Mouse (Mus musculus) embryonic facial prominence, embryonic 11.5 days (tissue): ENCODE measurements around the gene Serpina9. TPM values are rescaled to one million over a fixed set of nuclear protein-coding genes. Genes with fewer than 3 reads are reported as not detected.

Experiments used
- ATAC-seq: fragments of 200-750 bp; cut with Nextera tagmentation; replicated peaks from 2 replicates; pipeline ENCODE4 v1.8.0; 2017; ENCODE audit warnings: low read depth; ENCODE audit not compliant: insufficient number of reproducible peaks, low FRiP score, low TSS enrichment
- DNase-seq: peaks from one replicate; pipeline ENCODE4 v3.0.0-alpha.2; 2015; ENCODE audit warnings: low spot score
- H3K27ac ChIP-seq: fragments of 300-500 bp; sonication (generic); replicated peaks from 2 replicates; pipeline ENCODE4 v1.5.1; 2014; ENCODE audit warnings: mild to moderate bottlenecking, low read depth, low read length, control low read depth
- H3K27me3 ChIP-seq: fragments of 300-500 bp; sonication (generic); 2 replicates; pipeline ENCODE4 v1.6.1; 2014; ENCODE audit warnings: mild to moderate bottlenecking, low read length, moderate library complexity, mixed read lengths; ENCODE audit not compliant: control insufficient read depth, insufficient read depth
- H3K36me3 ChIP-seq: fragments of 300-500 bp; sonication (generic); replicated peaks from 2 replicates; pipeline ENCODE4 v1.6.1; 2014; ENCODE audit warnings: low read depth, mild to moderate bottlenecking, low read length, moderate library complexity, mixed read lengths; ENCODE audit not compliant: control insufficient read depth, insufficient read depth
- H3K4me1 ChIP-seq: fragments of 300-500 bp; sonication (generic); 2 replicates; pipeline ENCODE4 v1.6.1; 2014; ENCODE audit warnings: low read length, mixed read lengths; ENCODE audit not compliant: control insufficient read depth, insufficient read depth
- H3K4me2 ChIP-seq: fragments of 300-500 bp; sonication (generic); 2 replicates; pipeline ENCODE4 v1.6.1; 2014; ENCODE audit warnings: low read depth, mild to moderate bottlenecking, control low read depth, low read length, moderate library complexity
- H3K4me3 ChIP-seq: fragments of 300-500 bp; sonication (generic); 2 replicates; pipeline ENCODE4 v1.5.1; 2014; ENCODE audit warnings: low read depth, low read length, control low read depth
- H3K9ac ChIP-seq: fragments of 300-500 bp; sonication (generic); replicated peaks from 2 replicates; pipeline ENCODE4 v1.6.1; 2014; ENCODE audit warnings: mild to moderate bottlenecking, control low read depth, low read length
- H3K9me3 ChIP-seq: fragments of 300-500 bp; sonication (generic); replicated peaks from 2 replicates; pipeline ENCODE4 v1.6.1; 2016; ENCODE audit warnings: mild to moderate bottlenecking, low read length, inconsistent platforms, mixed read lengths; ENCODE audit not compliant: control insufficient read depth
- WGBS: fragments of 180-500 bp; shearing (Covaris S2); extraction: QIAGEN DNeasy Blood & Tissue Kit; methylation state at CpG from one replicate; pipeline ENCODE4 v1.1.7; 2014; 5-methylcytosine and 5-hydroxymethylcytosine counted together
- polyA plus RNA-seq: library from polyadenylated mRNA; unstranded; fragments of >200 nt; fragmentation: Nextera tagmentation; extraction: Ambion mirVana; gene quantifications from 2 replicates; pipeline ENCODE4 v1.2.1, GENCODE M21; 2014

Gene Serpina9
- polyA plus RNA-seq, 1 experiment from 2014 or later = not detected

- H3K4me3 ChIP-seq = no peak overlapping the region
- H3K9me3 ChIP-seq = 0 out of 2 replicates have a peak, but pooled peaks cover 3% of the 10 kb centered on the region
- 75% methylated on average over 4 of the region's 4 CpGs for WGBS
These were observed 10.3 kb downstream of the Serpina9 start for GRCm38 (mm10) chr12:104003238-104003612.

GRCm38 (mm10) chr12:104002569-104003237, 10.9 kb downstream of the Serpina9 start:
- ATAC-seq (no peak), DNase-seq (no peak)
- no peak overlapping the region for H3K27ac ChIP-seq
- H3K36me3 ChIP-seq = no peaks in the 10 kb centered on the region
- WGBS = 88% methylated on average over 10 of the region's 10 CpGs
- H3K4me2 ChIP-seq = no peak overlapping the region
- H3K4me3 ChIP-seq = no peak overlapping the region
- no peak overlapping the region for H3K9ac ChIP-seq
- H3K4me1 ChIP-seq = no peaks in the 10 kb centered on the region
- no peaks in the 10 kb centered on the region for H3K27me3 ChIP-seq
- H3K9me3 ChIP-seq = 0 out of 2 replicates have a peak, but pooled peaks cover 3% of the 10 kb centered on the region

More at GRCm38 (mm10) chr12:104003238-104003612, 10.3 kb downstream of the Serpina9 start:
- Histone ChIP-seq H3K36me3 (no peaks in the 10 kb centered on the region), H3K4me1 (no peaks in the 10 kb centered on the region), H3K4me2 (no peak overlapping the region), H3K27me3 (no peaks in the 10 kb centered on the region), H3K9ac (no peak overlapping the region), H3K27ac (no peak overlapping the region)
- ATAC-seq (no peak), DNase-seq (no peak)

GRCm38 (mm10) chr12:104000594-104000993, 13.0 kb downstream of the Serpina9 start:
- 0 out of 2 replicates have a peak, but pooled peaks cover 3% of the 10 kb centered on the region for H3K9me3 ChIP-seq
- no peaks in the 10 kb centered on the region for H3K4me1 ChIP-seq
- ATAC-seq (no peak), DNase-seq (no peak)
- no peak overlapping the region for H3K9ac ChIP-seq
- H3K4me3 ChIP-seq = no peak overlapping the region
- 90% methylated on average over 3 of the region's 3 CpGs for WGBS
- no peak overlapping the region for H3K4me2 ChIP-seq
- H3K36me3 ChIP-seq = no peaks in the 10 kb centered on the region
- H3K27ac ChIP-seq = no peak overlapping the region
- no peaks in the 10 kb centered on the region for H3K27me3 ChIP-seq

- Histone ChIP-seq H3K4me3 (no peak overlapping the region), H3K36me3 (no peaks in the 10 kb centered on the region), H3K27ac (no peak overlapping the region), H3K27me3 (no peaks in the 10 kb centered on the region), H3K9ac (no peak overlapping the region), H3K9me3 (0 out of 2 replicates have a peak, but pooled peaks cover 3% of the 10 kb centered on the region), H3K4me2 (no peak overlapping the region), H3K4me1 (no peaks in the 10 kb centered on the region)
- DNase-seq = no peak
- ATAC-seq = no peak
- WGBS = 87% methylated on average over 8 of the region's 8 CpGs
These were observed 13.9 kb downstream of the Serpina9 start for GRCm38 (mm10) chr12:103999611-104000010.

- WGBS = 78% methylated on average over 2 of the region's 2 CpGs
- no peaks in the 10 kb centered on the region for H3K4me1 ChIP-seq
- H3K27ac ChIP-seq = no peak overlapping the region
- no peak overlapping the region for H3K4me2 ChIP-seq
- ATAC-seq (no peak), DNase-seq (no peak)
- H3K9me3 ChIP-seq = no peaks in the 10 kb centered on the region
- no peaks in the 10 kb centered on the region for H3K36me3 ChIP-seq
- H3K27me3 ChIP-seq = no peaks in the 10 kb centered on the region
- no peak overlapping the region for H3K4me3 ChIP-seq
- H3K9ac ChIP-seq = no peak overlapping the region
These were observed 17.0 kb downstream of the Serpina9 start for GRCm38 (mm10) chr12:103996513-103996912.

- H3K4me1 ChIP-seq = no peaks in the 10 kb centered on the region
- no peaks in the 10 kb centered on the region for H3K27me3 ChIP-seq
- 42% methylated on average over 5 of the region's 5 CpGs for WGBS
- H3K4me2 ChIP-seq = no peak overlapping the region
- H3K36me3 ChIP-seq = no peaks in the 10 kb centered on the region
- peak; percentile 42; the same call in 1 of the 2 replicates for ATAC-seq
- H3K4me3 ChIP-seq = no peak overlapping the region
- no peaks in the 10 kb centered on the region for H3K9me3 ChIP-seq
- no peak overlapping the region for H3K27ac ChIP-seq
- no peak overlapping the region for H3K9ac ChIP-seq
- DNase-seq = peak; percentile 75
These were observed 18.1 kb downstream of the Serpina9 start for GRCm38 (mm10) chr12:103995292-103996072.

- DNase-seq (no peak), ATAC-seq (no peak)
- Histone ChIP-seq H3K9me3 (no peaks in the 10 kb centered on the region), H3K9ac (no peak overlapping the region), H3K4me3 (no peak overlapping the region), H3K4me2 (no peak overlapping the region), H3K36me3 (no peaks in the 10 kb centered on the region), H3K4me1 (no peaks in the 10 kb centered on the region), H3K27me3 (no peaks in the 10 kb centered on the region), H3K27ac (no peak overlapping the region)
- WGBS = 73% methylated on average over 7 of the region's 7 CpGs
These were observed 20.6 kb downstream of the Serpina9 start for GRCm38 (mm10) chr12:103992945-103993344.

- Histone ChIP-seq H3K9ac (no peak within 1 kb of the TSS), H3K4me1 (no peaks in the 10 kb centered on the region), H3K9me3 (no peaks in the 10 kb centered on the region), H3K27ac (no peak within 1 kb of the TSS), H3K4me3 (no peak within 1 kb of the TSS), H3K36me3 (no peaks in the 10 kb centered on the region), H3K4me2 (no peak within 1 kb of the TSS), H3K27me3 (no peaks in the 10 kb centered on the region)
- 93% methylated on average over 6 of the region's 6 CpGs for WGBS
- ATAC-seq (no peak), DNase-seq (no peak)
These were observed 23.7 kb downstream of the Serpina9 start, which contains the start of gene Serpina11 for GRCm38 (mm10) chr12:103989857-103990256. TSS of gene Serpina11 (minus strand) at chr12:103989957.
